Mouse (Mus musculus): ENCODE data around the gene Ap2a1. TPM values are rescaled to one million over a fixed set of nuclear protein-coding genes. Genes with fewer than 3 reads are reported as not detected.
A peak's percentile ranks its signal among the peaks of the same experiment; 100 is the strongest.

Gene Ap2a1
- polyA plus RNA-seq, 1 experiment, result 323 TPM

DNA sequence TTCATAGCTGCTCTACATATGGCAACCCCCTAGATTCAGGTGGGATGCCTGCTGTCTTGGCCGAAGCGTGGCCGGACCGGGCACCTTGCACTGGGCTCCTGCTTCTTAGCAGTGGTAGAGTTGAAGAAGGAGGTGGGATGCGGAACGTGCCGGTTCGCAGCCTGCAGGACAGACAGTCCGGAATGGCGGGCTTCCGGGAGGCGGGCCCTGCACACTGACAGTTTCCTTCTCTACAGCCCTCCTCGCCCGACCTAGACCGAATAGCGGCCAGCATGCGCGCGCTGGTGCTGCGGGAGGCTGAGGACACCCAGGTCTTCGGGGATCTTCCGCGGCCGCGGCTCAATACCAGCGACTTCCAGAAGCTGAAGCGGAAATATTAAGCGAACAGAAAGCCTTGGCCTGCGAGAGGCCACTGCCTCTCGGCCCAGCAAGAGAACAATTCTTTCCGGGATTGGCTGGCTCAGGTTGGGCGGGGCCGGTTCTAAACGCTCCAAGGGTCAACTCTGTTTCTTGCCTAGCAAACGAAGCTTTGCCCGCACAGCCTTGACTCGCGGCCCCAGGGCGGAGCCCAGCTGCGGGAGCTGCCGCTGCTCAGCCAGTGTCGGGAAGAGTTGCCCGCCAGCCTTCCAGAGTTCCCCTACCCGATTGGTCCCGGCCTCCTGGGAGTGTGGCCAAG lies 74.8 kb downstream of the Ap2a1 start:
- Histone ChIP-seq H3K36me3 (ENCODE audit: control insufficient read depth, insufficient read depth, low read length) (no peaks in the 10 kb centered on the region), H3K4me3 (ENCODE audit: control insufficient read depth, low read depth, low read length) (peak overlapping the region; percentile 92), H3K27me3 (ENCODE audit: control insufficient read depth, insufficient read depth, low read length) (no peaks in the 10 kb centered on the region), H3K27ac (ENCODE audit: control insufficient read depth, insufficient read depth, low read depth, low read length) (peak overlapping the region; percentile 89), H3K4me1 (ENCODE audit: control insufficient read depth, insufficient read depth, low read length) (peaks cover 56% of the 10 kb centered on the region)
- TF ChIP-seq CTCF (IDR thresholded peaks at IDR 0.05; ENCODE audit: control insufficient read depth, insufficient read depth, insufficient replicate concordance, low read depth, low read length) (no peak), POLR2A (IDR thresholded peaks at IDR 0.05; ENCODE audit: control insufficient read depth, low read depth, low read length) (no peak; the same call in none of the 2 replicates)

DNA sequence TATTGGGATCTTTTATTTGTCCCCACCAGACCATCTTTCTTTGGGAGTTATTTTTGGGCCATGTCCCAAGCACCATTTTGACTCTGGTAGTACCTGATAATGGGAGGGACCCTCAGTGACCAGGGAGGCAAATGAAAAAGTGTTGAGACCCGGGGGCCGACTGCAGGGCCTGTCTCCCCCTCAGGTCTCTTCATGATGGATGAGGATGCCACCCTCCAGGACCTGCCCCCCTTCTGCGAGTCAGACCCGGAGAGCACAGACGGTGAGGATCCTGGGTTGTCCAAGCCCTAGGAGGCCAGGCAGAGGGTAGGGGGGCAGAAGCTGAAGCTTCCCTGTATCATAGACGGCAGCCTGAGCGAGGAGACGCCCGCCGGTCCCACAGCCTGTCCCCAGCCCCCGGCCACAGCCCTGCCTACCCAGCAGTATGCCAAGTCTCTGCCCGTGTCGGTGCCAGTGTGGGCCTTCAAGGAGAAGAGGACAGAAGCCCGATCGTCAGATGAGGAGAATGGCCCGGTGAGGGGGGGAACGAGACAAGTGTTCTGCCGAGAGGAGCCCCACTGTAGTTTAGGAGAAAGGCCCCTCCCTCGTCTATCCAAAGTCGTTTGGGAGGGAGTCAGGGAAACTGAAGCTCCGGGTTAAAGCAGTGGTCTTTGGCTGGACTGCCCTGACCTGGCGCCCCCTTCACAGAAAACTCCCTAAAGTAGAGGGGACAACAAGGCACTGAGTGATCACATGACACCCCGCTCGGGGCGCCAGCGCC lies 75.5 kb downstream of the Ap2a1 start:
- H3K4me1 ChIP-seq (ENCODE audit: control insufficient read depth, insufficient read depth, low read length), result peaks cover 58% of the 10 kb centered on the region
- TF ChIP-seq CTCF (IDR thresholded peaks at IDR 0.05; ENCODE audit: control insufficient read depth, insufficient read depth, insufficient replicate concordance, low read depth, low read length) (no peak), POLR2A (IDR thresholded peaks at IDR 0.05; ENCODE audit: control insufficient read depth, low read depth, low read length) (no peak)
- peak overlapping the region; percentile 92 for H3K4me3 ChIP-seq (ENCODE audit: control insufficient read depth, low read depth, low read length)
- no peaks in the 10 kb centered on the region for H3K36me3 ChIP-seq (ENCODE audit: control insufficient read depth, insufficient read depth, low read length)
- H3K27me3 ChIP-seq (ENCODE audit: control insufficient read depth, insufficient read depth, low read length), result no peaks in the 10 kb centered on the region
- peak overlapping the region; percentile 89 for H3K27ac ChIP-seq (ENCODE audit: control insufficient read depth, insufficient read depth, low read depth, low read length)

DNA sequence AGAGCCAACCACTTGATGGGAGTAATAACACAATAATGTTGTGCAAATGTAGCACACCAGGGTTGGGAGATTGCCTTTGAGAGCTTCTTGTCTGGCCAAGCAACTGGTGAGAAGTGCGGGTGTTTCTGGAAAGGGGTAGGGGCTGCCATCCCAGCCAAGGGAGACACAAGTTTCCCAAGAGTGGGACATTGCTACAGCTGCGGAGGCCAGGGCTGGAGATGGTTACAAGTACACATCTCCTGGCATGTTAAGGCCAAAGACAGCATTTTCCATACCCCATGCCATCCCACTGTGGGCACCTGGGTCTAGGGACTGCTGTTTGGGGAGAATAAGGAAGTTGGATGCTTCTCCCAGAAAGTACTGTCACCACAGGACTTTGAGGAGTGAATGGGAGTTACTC lies 76.2 kb downstream of the Ap2a1 start:
- H3K27ac ChIP-seq (ENCODE audit: control insufficient read depth, insufficient read depth, low read depth, low read length), result no peak overlapping the region; the same call in 1 of the 2 replicates
- TF ChIP-seq CTCF (IDR thresholded peaks at IDR 0.05; ENCODE audit: control insufficient read depth, insufficient read depth, insufficient replicate concordance, low read depth, low read length) (no peak), POLR2A (IDR thresholded peaks at IDR 0.05; ENCODE audit: control insufficient read depth, low read depth, low read length) (no peak)
- H3K27me3 ChIP-seq (ENCODE audit: control insufficient read depth, insufficient read depth, low read length), result no peaks in the 10 kb centered on the region
- H3K4me3 ChIP-seq (ENCODE audit: control insufficient read depth, low read depth, low read length), result no peak overlapping the region
- H3K4me1 ChIP-seq (ENCODE audit: control insufficient read depth, insufficient read depth, low read length), result peaks cover 54% of the 10 kb centered on the region
- H3K36me3 ChIP-seq (ENCODE audit: control insufficient read depth, insufficient read depth, low read length), result no peaks in the 10 kb centered on the region

DNA sequence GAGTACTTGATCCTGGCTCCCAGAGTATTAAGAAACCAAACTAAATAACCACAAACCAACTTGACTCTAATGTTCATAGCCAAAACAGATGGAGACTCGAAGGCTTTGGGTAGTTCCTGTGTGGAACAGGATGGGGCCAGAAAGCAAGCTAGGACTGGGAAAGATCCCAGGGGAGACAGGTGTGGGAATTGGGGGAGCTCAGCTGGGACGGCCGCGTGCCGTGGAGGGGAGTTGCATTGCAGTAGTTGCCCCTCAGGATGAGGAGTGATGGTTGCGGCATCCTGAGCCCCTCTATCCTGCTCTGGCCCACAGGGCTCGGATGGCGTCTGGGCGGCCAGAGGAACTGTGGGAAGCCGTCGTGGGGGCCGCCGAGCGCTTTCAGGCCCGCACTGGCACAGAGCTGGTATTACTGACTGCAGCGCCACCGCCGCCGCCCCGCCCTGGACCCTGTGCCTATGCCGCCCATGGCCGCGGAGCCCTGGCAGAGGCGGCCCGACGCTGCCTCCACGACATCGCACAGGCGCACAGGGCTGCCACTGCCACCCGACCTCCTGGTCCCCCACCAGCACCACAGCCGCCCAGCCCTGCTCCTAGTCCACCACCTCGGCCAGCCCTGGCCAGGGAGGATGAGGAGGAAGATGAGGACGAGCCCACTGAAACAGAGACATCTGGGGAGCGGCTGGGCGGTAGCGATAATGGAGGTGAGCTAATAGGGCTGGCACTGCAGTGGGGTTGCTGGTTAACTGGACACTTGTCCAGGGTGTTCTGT lies 76.9 kb downstream of the Ap2a1 start:
- Histone ChIP-seq H3K4me3 (ENCODE audit: control insufficient read depth, low read depth, low read length) (no peak overlapping the region), H3K27ac (ENCODE audit: control insufficient read depth, insufficient read depth, low read depth, low read length) (no peak overlapping the region), H3K36me3 (ENCODE audit: control insufficient read depth, insufficient read depth, low read length) (no peaks in the 10 kb centered on the region), H3K4me1 (ENCODE audit: control insufficient read depth, insufficient read depth, low read length) (peaks cover 53% of the 10 kb centered on the region), H3K27me3 (ENCODE audit: control insufficient read depth, insufficient read depth, low read length) (no peaks in the 10 kb centered on the region)
- no peak for TF ChIP-seq CTCF (IDR thresholded peaks at IDR 0.05; ENCODE audit: control insufficient read depth, insufficient read depth, insufficient replicate concordance, low read depth, low read length)
- TF ChIP-seq POLR2A (IDR thresholded peaks at IDR 0.05; ENCODE audit: control insufficient read depth, low read depth, low read length), result no peak

DNA sequence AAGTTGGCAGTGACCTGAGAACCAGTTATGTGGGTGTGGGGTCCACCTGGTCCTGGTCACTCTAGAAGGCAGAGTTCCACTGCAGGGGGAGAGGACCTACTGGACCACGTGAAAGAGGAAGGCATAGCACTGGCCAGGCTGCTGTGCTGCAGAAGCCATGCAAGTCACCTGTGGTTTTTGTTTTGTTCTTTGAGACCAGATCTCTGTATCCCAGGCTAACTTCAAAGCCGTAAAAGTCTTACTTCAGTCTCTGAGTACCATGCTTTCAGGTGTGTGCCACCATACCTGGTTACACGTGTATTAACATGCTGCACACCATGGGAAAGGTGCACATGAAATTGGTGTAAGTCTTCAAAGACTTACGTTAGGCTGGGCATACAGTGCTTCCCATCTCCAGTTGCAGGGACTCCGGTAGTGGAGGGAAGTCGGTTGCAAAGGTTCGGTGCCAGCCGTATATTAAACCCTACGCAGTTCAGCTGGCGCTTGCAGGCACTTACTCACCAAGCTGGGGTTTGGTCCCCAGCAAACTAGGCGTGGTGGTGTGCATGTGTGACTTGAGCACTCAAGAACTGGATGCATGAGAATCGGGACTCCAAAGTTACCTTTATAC lies 77.6 kb downstream of the Ap2a1 start:
- no peaks in the 10 kb centered on the region for H3K27me3 ChIP-seq (ENCODE audit: control insufficient read depth, insufficient read depth, low read length)
- peaks cover 50% of the 10 kb centered on the region for H3K4me1 ChIP-seq (ENCODE audit: control insufficient read depth, insufficient read depth, low read length)
- TF ChIP-seq POLR2A (IDR thresholded peaks at IDR 0.05; ENCODE audit: control insufficient read depth, low read depth, low read length), result no peak
- TF ChIP-seq CTCF (IDR thresholded peaks at IDR 0.05; ENCODE audit: control insufficient read depth, insufficient read depth, insufficient replicate concordance, low read depth, low read length), result no peak
- H3K27ac ChIP-seq (ENCODE audit: control insufficient read depth, insufficient read depth, low read depth, low read length), result no peak overlapping the region
- H3K36me3 ChIP-seq (ENCODE audit: control insufficient read depth, insufficient read depth, low read length), result no peaks in the 10 kb centered on the region
- H3K4me3 ChIP-seq (ENCODE audit: control insufficient read depth, low read depth, low read length), result no peak overlapping the region

DNA sequence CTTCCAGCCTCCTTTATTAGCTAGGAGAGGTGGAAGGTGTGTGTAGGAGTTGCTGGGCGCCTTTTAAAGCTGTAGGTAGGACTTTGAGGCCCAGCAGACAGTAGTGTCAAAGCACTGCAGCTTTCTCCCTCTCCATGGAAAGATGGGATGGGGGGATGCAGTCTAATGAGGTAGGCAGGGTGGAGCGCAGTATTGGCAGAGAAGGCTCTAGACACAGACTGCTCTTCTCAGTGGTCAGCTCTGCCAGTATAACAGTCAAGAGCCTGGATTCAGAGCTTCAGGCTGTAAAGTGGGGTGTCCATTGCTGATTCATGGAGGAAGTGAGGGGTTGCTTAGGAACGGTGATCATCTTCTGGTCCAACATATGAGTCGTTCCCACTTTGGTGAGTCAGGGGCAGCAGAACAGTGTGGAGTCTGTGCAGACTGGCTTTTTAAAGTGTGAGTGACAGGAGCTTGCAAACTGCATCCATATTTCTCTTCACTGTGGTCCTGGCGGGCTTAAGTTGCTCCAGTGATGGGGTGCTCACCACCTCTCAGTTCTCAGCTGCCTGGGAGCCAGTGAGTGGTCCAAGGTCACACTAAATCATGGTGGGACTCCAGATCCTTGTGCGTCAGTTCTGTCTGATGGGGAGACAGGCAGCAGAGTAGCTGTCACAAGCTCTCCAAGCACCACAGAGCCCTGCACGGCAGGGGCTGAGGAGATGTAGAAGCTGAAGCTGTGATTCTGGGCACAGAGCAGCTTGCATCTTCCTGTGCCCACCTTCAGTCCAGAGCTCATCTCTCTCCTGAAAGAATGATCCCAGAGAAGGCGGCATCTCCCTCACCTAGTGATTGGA lies 78.3 kb downstream of the Ap2a1 start:
- Histone ChIP-seq H3K4me1 (ENCODE audit: control insufficient read depth, insufficient read depth, low read length) (peaks cover 46% of the 10 kb centered on the region), H3K4me3 (ENCODE audit: control insufficient read depth, low read depth, low read length) (peak overlapping the region; percentile 93), H3K36me3 (ENCODE audit: control insufficient read depth, insufficient read depth, low read length) (no peaks in the 10 kb centered on the region), H3K27me3 (ENCODE audit: control insufficient read depth, insufficient read depth, low read length) (no peaks in the 10 kb centered on the region), H3K27ac (ENCODE audit: control insufficient read depth, insufficient read depth, low read depth, low read length) (peak overlapping the region; percentile 81)
- TF ChIP-seq CTCF (IDR thresholded peaks at IDR 0.05; ENCODE audit: control insufficient read depth, insufficient read depth, insufficient replicate concordance, low read depth, low read length), result no peak
- no peak for TF ChIP-seq POLR2A (IDR thresholded peaks at IDR 0.05; ENCODE audit: control insufficient read depth, low read depth, low read length)

Other genes starting within 250 kb of the Ap2a1 start
- gene Izumo2, start 220.8 kb downstream of the Ap2a1 start, polyA plus RNA-seq (2012; rRNA removed), result 171 and 196 TPM in 2 replicates
- gene Vrk3, start 181.1 kb downstream of the Ap2a1 start, polyA plus RNA-seq (2012; rRNA removed), result 131 and 149 TPM in 2 replicates
- gene Zfp473, start 178.4 kb downstream of the Ap2a1 start, polyA plus RNA-seq (2012; rRNA removed), result 1.6 and 1.9 TPM in 2 replicates
- 181 and 183 TPM in 2 replicates for gene Nup62, start 113.4 kb downstream of the Ap2a1 start, polyA plus RNA-seq (2012; rRNA removed)
- 97.2 and 97.6 TPM in 2 replicates for gene Il4i1, start 113.1 kb downstream of the Ap2a1 start, polyA plus RNA-seq (2012; rRNA removed)
- 21.6 TPM in 2 replicates for gene Atf5, start 112.8 kb downstream of the Ap2a1 start, polyA plus RNA-seq (2012; rRNA removed)
- gene Akt1s1, start 80.5 kb downstream of the Ap2a1 start, polyA plus RNA-seq (2012; rRNA removed), result 31.5 and 35.7 TPM in 2 replicates
- gene Tbc1d17, start 80.4 kb downstream of the Ap2a1 start, polyA plus RNA-seq (2012; rRNA removed), result 24.4 and 28.5 TPM in 2 replicates
- 26.5 and 29.4 TPM in 2 replicates for gene Pnkp, start 72.4 kb downstream of the Ap2a1 start, polyA plus RNA-seq (2012; rRNA removed)
- gene Ptov1, start 59.7 kb downstream of the Ap2a1 start, polyA plus RNA-seq (2012; rRNA removed), result 171 and 187 TPM in 2 replicates
- 143 and 206 TPM in 2 replicates for gene Med25, start 36.8 kb downstream of the Ap2a1 start, polyA plus RNA-seq (2012; rRNA removed)
- 39.2 and 40.0 TPM in 2 replicates for gene Fuz, start 33.4 kb downstream of the Ap2a1 start, polyA plus RNA-seq (2012; rRNA removed)
- gene Tsks, start 13.7 kb upstream of the Ap2a1 start, polyA plus RNA-seq (2012; rRNA removed), result 1,042 and 1,092 TPM in 2 replicates
- gene Cpt1c, start 45.4 kb upstream of the Ap2a1 start, polyA plus RNA-seq (2012; rRNA removed), result 137 and 148 TPM in 2 replicates
- 59.6 and 60.1 TPM in 2 replicates for gene Prmt1, start 57.1 kb upstream of the Ap2a1 start, polyA plus RNA-seq (2012; rRNA removed)
- gene Irf3, start 68.2 kb upstream of the Ap2a1 start, polyA plus RNA-seq (2012; rRNA removed), result 108 and 114 TPM in 2 replicates
- gene Bcl2l12, start 69.2 kb upstream of the Ap2a1 start, polyA plus RNA-seq (2012; rRNA removed), result 85.4 and 93.5 TPM in 2 replicates
- gene Scaf1, start 86.9 kb upstream of the Ap2a1 start, polyA plus RNA-seq (2012; rRNA removed), result 25.1 and 27.4 TPM in 2 replicates
- 43.4 and 44.2 TPM in 2 replicates for gene Rras, start 88.5 kb upstream of the Ap2a1 start, polyA plus RNA-seq (2012; rRNA removed)
- 3.4 and 3.5 TPM in 2 replicates for gene Prr12, start 123.4 kb upstream of the Ap2a1 start, polyA plus RNA-seq (2012; rRNA removed)
- gene Nosip, start 132.9 kb upstream of the Ap2a1 start, polyA plus RNA-seq (2012; rRNA removed), result 115 and 123 TPM in 2 replicates
- 27.3 and 27.9 TPM in 2 replicates for gene Prrg2, start 133.2 kb upstream of the Ap2a1 start, polyA plus RNA-seq (2012; rRNA removed)
- gene Rcn3, start 162.7 kb upstream of the Ap2a1 start, polyA plus RNA-seq (2012; rRNA removed), result 10.4 and 16.3 TPM in 2 replicates
- gene Fcgrt, start 174.4 kb upstream of the Ap2a1 start, polyA plus RNA-seq (2012; rRNA removed), result 5.4 and 5.8 TPM in 2 replicates
- 169 and 192 TPM in 2 replicates for gene Rps11, start 194.9 kb upstream of the Ap2a1 start, polyA plus RNA-seq (2012; rRNA removed)
- 859 and 869 TPM in 2 replicates for gene Rpl13a, start 199.3 kb upstream of the Ap2a1 start, polyA plus RNA-seq (2012; rRNA removed)
- gene Gm45713, start 206.7 kb upstream of the Ap2a1 start, polyA plus RNA-seq (2012; rRNA removed), result 0.06 and 0.41 TPM in 2 replicates
- gene Flt3l, start 206.9 kb upstream of the Ap2a1 start, polyA plus RNA-seq (2012; rRNA removed), result 3.8 and 3.9 TPM in 2 replicates
- 258 and 295 TPM in 2 replicates for gene Pih1d1, start 224.8 kb upstream of the Ap2a1 start, polyA plus RNA-seq (2012; rRNA removed)
- 12.8 and 13.4 TPM in 2 replicates for gene Aldh16a1, start 225.1 kb upstream of the Ap2a1 start, polyA plus RNA-seq (2012; rRNA removed)
- gene Slc17a7, start 234.5 kb upstream of the Ap2a1 start, polyA plus RNA-seq (2012; rRNA removed), result 33.5 and 34.1 TPM in 2 replicates

All from testis, adult 2 months (tissue).